Mouse (Mus musculus): ENCODE results near the gene Slfn14. TPM values are rescaled to one million over a fixed set of nuclear protein-coding genes. Genes with fewer than 3 reads are reported as not detected.
"Not testable (repeated sequence)": the region's sequence is repeated elsewhere in the genome, so short reads cannot be mapped to it uniquely, and the experiment has no call there.

The Slfn14 gene
- polyA plus RNA-seq, 1 experiment, result 0.05 TPM

- no peak for TF ChIP-seq POLR2A (IDR thresholded peaks at IDR 0.05; ENCODE audit: borderline replicate concordance, extremely low read depth, insufficient read depth, insufficient read length, poor library complexity, severe bottlenecking)
- no peak for TF ChIP-seq CTCF (IDR thresholded peaks at IDR 0.05; ENCODE audit: borderline replicate concordance, extremely low read depth, insufficient read depth, insufficient read length)
- no peak for DNase-seq (ENCODE audit: low read depth)
These were observed 6.8 kb downstream of the Slfn14 start for GRCm38 (mm10) chr11:83279691-83280090.

GRCm38 (mm10) chr11:83279024-83279423, 7.5 kb downstream of the Slfn14 start:
- TF ChIP-seq POLR2A (IDR thresholded peaks at IDR 0.05; ENCODE audit: borderline replicate concordance, extremely low read depth, insufficient read depth, insufficient read length, poor library complexity, severe bottlenecking) (no peak), CTCF (IDR thresholded peaks at IDR 0.05; ENCODE audit: borderline replicate concordance, extremely low read depth, insufficient read depth, insufficient read length) (no peak)
- no peak for DNase-seq (ENCODE audit: low read depth)

GRCm38 (mm10) chr11:83276251-83276650, 10.3 kb downstream of the Slfn14 start:
- DNase-seq (ENCODE audit: low read depth), result no peak
- TF ChIP-seq POLR2A (IDR thresholded peaks at IDR 0.05; ENCODE audit: borderline replicate concordance, extremely low read depth, insufficient read depth, insufficient read length, poor library complexity, severe bottlenecking) (no peak), CTCF (IDR thresholded peaks at IDR 0.05; ENCODE audit: borderline replicate concordance, extremely low read depth, insufficient read depth, insufficient read length) (no peak)

GRCm38 (mm10) chr11:83271951-83272843, 14.3 kb downstream of the Slfn14 start:
- TF ChIP-seq POLR2A (IDR thresholded peaks at IDR 0.05; ENCODE audit: borderline replicate concordance, extremely low read depth, insufficient read depth, insufficient read length, poor library complexity, severe bottlenecking) (no peak), CTCF (IDR thresholded peaks at IDR 0.05; ENCODE audit: borderline replicate concordance, extremely low read depth, insufficient read depth, insufficient read length) (no peak)

GRCm38 (mm10) chr11:83271151-83271950, 15.2 kb downstream of the Slfn14 start:
- DNase-seq (ENCODE audit: low read depth), result peak; percentile 95
- no peak for TF ChIP-seq CTCF (IDR thresholded peaks at IDR 0.05; ENCODE audit: borderline replicate concordance, extremely low read depth, insufficient read depth, insufficient read length)
- peak; percentile 57; the same call in 1 of the 2 replicates for TF ChIP-seq POLR2A (IDR thresholded peaks at IDR 0.05; ENCODE audit: borderline replicate concordance, extremely low read depth, insufficient read depth, insufficient read length, poor library complexity, severe bottlenecking)

More at GRCm38 (mm10) chr11:83271951-83272843, 14.3 kb downstream of the Slfn14 start:
- peak; percentile 51 for DNase-seq (ENCODE audit: low read depth)

- DNase-seq (ENCODE audit: low read depth), result no peak
- TF ChIP-seq POLR2A (IDR thresholded peaks at IDR 0.05; ENCODE audit: borderline replicate concordance, extremely low read depth, insufficient read depth, insufficient read length, poor library complexity, severe bottlenecking) (no peak), CTCF (IDR thresholded peaks at IDR 0.05; ENCODE audit: borderline replicate concordance, extremely low read depth, insufficient read depth, insufficient read length) (no peak)
These were observed 15.7 kb downstream of the Slfn14 start for GRCm38 (mm10) chr11:83270842-83271150.

GRCm38 (mm10) chr11:83263146-83263545, 23.4 kb downstream of the Slfn14 start:
- TF ChIP-seq CTCF (IDR thresholded peaks at IDR 0.05; ENCODE audit: borderline replicate concordance, extremely low read depth, insufficient read depth, insufficient read length), result peak; percentile 58; the same call in 1 of the 2 replicates
- TF ChIP-seq POLR2A (IDR thresholded peaks at IDR 0.05; ENCODE audit: borderline replicate concordance, extremely low read depth, insufficient read depth, insufficient read length, poor library complexity, severe bottlenecking), result no peak
- peak; percentile 21 for DNase-seq (ENCODE audit: low read depth)

- DNase-seq (ENCODE audit: low read depth), result no peak
- no peak for TF ChIP-seq POLR2A (IDR thresholded peaks at IDR 0.05; ENCODE audit: borderline replicate concordance, extremely low read depth, insufficient read depth, insufficient read length, poor library complexity, severe bottlenecking)
- no peak for TF ChIP-seq CTCF (IDR thresholded peaks at IDR 0.05; ENCODE audit: borderline replicate concordance, extremely low read depth, insufficient read depth, insufficient read length)
These were observed 23.9 kb downstream of the Slfn14 start for GRCm38 (mm10) chr11:83262673-83263072.

- not testable (repeated sequence) for DNase-seq (ENCODE audit: low read depth)
These were observed 29.3 kb downstream of the Slfn14 start for GRCm38 (mm10) chr11:83257211-83257610.

- TF ChIP-seq CTCF (IDR thresholded peaks at IDR 0.05; ENCODE audit: borderline replicate concordance, extremely low read depth, insufficient read depth, insufficient read length), result no peak
- TF ChIP-seq POLR2A (IDR thresholded peaks at IDR 0.05; ENCODE audit: borderline replicate concordance, extremely low read depth, insufficient read depth, insufficient read length, poor library complexity, severe bottlenecking), result no peak
- peak; percentile 8 for DNase-seq (ENCODE audit: low read depth)
These were observed 46.7 kb downstream of the Slfn14 start for GRCm38 (mm10) chr11:83239811-83240210.

- no peak for DNase-seq (ENCODE audit: low read depth)
- TF ChIP-seq CTCF (IDR thresholded peaks at IDR 0.05; ENCODE audit: borderline replicate concordance, extremely low read depth, insufficient read depth, insufficient read length) (no peak), POLR2A (IDR thresholded peaks at IDR 0.05; ENCODE audit: borderline replicate concordance, extremely low read depth, insufficient read depth, insufficient read length, poor library complexity, severe bottlenecking) (no peak)
These were observed 48.1 kb downstream of the Slfn14 start for GRCm38 (mm10) chr11:83238389-83238788.

GRCm38 (mm10) chr11:83237390-83237789, 49.1 kb downstream of the Slfn14 start:
- DNase-seq (ENCODE audit: low read depth), result not testable (repeated sequence)

GRCm38 (mm10) chr11:83233621-83234020, 52.9 kb downstream of the Slfn14 start:
- not testable (repeated sequence) for DNase-seq (ENCODE audit: low read depth)

All from brain, embryonic 14.5 days (tissue).